Mouse (Mus musculus) midbrain, postnatal 0 days (tissue): Measurements from ENCODE around the gene 3110021N24Rik. TPM values are rescaled to one million over a fixed set of nuclear protein-coding genes. Genes with fewer than 3 reads are reported as not detected.

Experiments used
- ATAC-seq: fragments of 200-750 bp; cut with Nextera tagmentation; 2 replicates; pipeline ENCODE4 v1.8.0; 2017; ENCODE audit warnings: moderate number of reproducible peaks, mild to moderate bottlenecking, moderate TSS enrichment, moderate library complexity; ENCODE audit not compliant: low FRiP score
- DNase-seq: peaks from one replicate; pipeline ENCODE4 v3.0.0-alpha.2; 2015; ENCODE audit warnings: low spot score
- H3K27ac ChIP-seq: fragments of 300-500 bp; sonication (generic); 2 replicates; pipeline ENCODE4 v1.5.1; 2014; ENCODE audit warnings: low read depth, mild to moderate bottlenecking, low read length, mixed read lengths
- H3K27me3 ChIP-seq: fragments of 300-500 bp; sonication (generic); 2 replicates; pipeline ENCODE4 v1.6.1; 2014; ENCODE audit warnings: low read length, control low read depth, mixed read lengths; ENCODE audit not compliant: insufficient read depth
- H3K36me3 ChIP-seq: fragments of 300-500 bp; sonication (generic); 2 replicates; pipeline ENCODE4 v1.6.1; 2014; ENCODE audit warnings: low read length, control low read depth, mixed read lengths; ENCODE audit not compliant: insufficient read depth
- H3K4me1 ChIP-seq: fragments of 300-500 bp; sonication (generic); 2 replicates; pipeline ENCODE4 v1.6.1; 2014; ENCODE audit warnings: mild to moderate bottlenecking, control low read depth, antibody characterized with exemption, low read length, mixed read lengths; ENCODE audit not compliant: insufficient read depth
- H3K4me2 ChIP-seq: fragments of 300-500 bp; sonication (generic); 2 replicates; pipeline ENCODE4 v1.6.1; 2014; ENCODE audit warnings: low read depth, mild to moderate bottlenecking, low read length, mixed read lengths; ENCODE audit not compliant: poor library complexity, severe bottlenecking
- H3K4me3 ChIP-seq: fragments of 300-500 bp; sonication (generic); 2 replicates; pipeline ENCODE4 v1.5.1; 2014; ENCODE audit warnings: low read depth, mild to moderate bottlenecking, low read length, moderate library complexity
- H3K9ac ChIP-seq: fragments of 300-500 bp; sonication (generic); replicated peaks from 2 replicates; pipeline ENCODE4 v1.6.1; 2014; ENCODE audit warnings: mild to moderate bottlenecking, low read length, moderate library complexity, mixed read lengths; ENCODE audit not compliant: poor library complexity, severe bottlenecking
- H3K9me3 ChIP-seq: fragments of 300-500 bp; sonication (generic); 2 replicates; pipeline ENCODE4 v1.6.1; 2016; ENCODE audit warnings: low read length, control low read depth
- CTCF ChIP-seq: IDR thresholded peaks from 2 replicates; pipeline ENCODE4 v1.5.1; 2016; ENCODE audit warnings: antibody characterized with exemption, mild to moderate bottlenecking
- WGBS: fragments of 180-500 bp; shearing (Covaris S2); extraction: QIAGEN DNeasy Blood & Tissue Kit; methylation state at CpG from one replicate; pipeline ENCODE4 v1.1.7; 2014; 5-methylcytosine and 5-hydroxymethylcytosine counted together
- polyA plus RNA-seq: library from polyadenylated mRNA; unstranded; fragments of >200 nt; fragmentation: Nextera tagmentation; extraction: Ambion mirVana; gene quantifications from 2 replicates; pipeline ENCODE4 v1.2.1, GENCODE M21; 2015
- total RNA-seq: library from RNA; depleted of rRNA; stranded (reverse); fragments of >200 nt; gene quantifications from 2 replicates; pipeline ENCODE4 v1.2.3, GENCODE M21; 2014

The 3110021N24Rik gene
- total and polyA plus RNA-seq, 2 experiments from 2014 or later = 0.16 to 2.5 TPM

DNA sequence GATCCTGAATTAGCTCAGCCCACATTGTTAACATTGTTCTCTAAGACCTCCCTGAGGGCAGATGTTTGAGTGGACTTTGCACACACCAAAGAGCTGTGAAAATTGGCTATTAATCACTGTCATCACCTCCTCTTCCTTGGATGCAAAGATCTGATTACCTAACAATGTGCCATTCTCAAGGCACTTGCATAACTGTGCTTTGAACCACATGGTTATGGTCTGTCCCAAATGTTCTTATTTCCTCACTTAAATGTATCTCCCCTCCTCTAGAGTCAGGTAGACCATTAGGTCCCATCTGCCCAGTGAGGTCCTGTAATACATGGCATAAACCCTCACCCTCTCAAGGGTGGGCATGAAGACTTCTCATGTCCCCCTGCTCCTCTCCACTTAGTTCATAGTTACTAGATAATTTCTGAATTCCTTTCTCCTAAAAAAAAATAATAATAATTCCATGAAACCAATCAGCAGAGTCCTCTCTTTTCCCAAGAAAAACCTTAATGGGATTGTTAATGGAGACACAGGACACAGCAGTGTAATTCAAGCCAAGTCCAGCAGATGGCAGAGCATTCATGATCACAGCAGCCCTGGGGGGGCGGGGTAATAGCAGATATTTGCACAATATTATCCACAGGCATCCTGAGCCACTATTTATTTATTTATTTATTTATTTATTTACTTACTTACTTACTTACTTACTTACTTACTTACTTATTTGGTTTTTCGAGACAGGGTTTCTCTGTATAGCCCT lies 78.8 kb downstream of the 3110021N24Rik start:
- H3K36me3 ChIP-seq = no peaks in the 10 kb centered on the region
- peak; percentile 76 for TF ChIP-seq CTCF
- DNase-seq (peak; percentile 67), ATAC-seq (no peak)
- no peaks in the 10 kb centered on the region for H3K9me3 ChIP-seq
- 65% methylated on average over 2 of the region's 2 CpGs for WGBS
- no peaks in the 10 kb centered on the region for H3K27me3 ChIP-seq
- no peak overlapping the region for H3K9ac ChIP-seq
- H3K4me3 ChIP-seq = no peak overlapping the region
- H3K4me2 ChIP-seq = no peak overlapping the region
- no peak overlapping the region for H3K27ac ChIP-seq
- no peaks in the 10 kb centered on the region for H3K4me1 ChIP-seq

DNA sequence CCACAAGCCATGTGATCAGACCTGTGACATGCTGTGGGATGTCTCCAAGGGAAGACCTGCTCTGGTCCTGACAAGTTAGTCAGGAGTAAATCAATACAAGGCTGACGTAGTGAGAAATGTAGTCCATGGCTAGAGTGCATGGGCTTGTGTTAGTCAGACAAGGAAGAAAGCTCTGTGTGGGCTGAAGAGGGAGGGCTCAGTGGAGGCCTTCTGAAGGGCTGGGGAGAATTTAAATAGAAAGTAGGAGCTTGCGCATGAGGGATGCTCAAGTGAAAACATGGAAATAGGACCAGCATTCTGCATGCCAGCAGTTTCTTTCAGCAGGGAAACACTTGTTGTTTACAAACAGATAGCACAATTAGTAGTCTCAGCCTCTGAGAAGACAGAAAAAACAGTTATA lies 84.1 kb downstream of the 3110021N24Rik start:
- Histone ChIP-seq H3K4me3 (no peak overlapping the region), H3K4me2 (no peak overlapping the region), H3K27ac (no peak overlapping the region), H3K9me3 (no peaks in the 10 kb centered on the region), H3K36me3 (no peaks in the 10 kb centered on the region), H3K27me3 (no peaks in the 10 kb centered on the region), H3K9ac (no peak overlapping the region), H3K4me1 (no peaks in the 10 kb centered on the region)
- ATAC-seq = no peak
- TF ChIP-seq CTCF = no peak
- no peak for DNase-seq
- WGBS = 89% methylated on average over 2 of the region's 2 CpGs

DNA sequence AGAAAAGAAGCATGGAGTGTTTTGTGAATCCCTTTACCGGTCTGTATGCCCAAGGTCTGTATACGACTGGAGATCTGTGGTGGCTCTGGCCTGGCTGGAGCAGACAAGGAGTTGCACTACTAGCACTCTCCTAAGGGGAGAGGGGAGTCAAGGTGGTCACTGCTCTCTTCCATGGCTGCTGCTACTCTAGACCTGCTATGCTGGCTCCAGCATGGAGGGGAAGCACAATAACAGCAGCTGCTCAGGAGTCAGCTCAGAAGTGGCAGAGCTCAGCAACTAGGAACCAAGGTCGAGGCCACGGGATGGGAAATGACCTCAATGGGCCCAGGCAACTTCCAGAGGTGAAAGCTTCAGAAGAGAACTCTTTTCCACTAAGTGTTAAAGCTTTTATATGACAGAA lies 91.7 kb downstream of the 3110021N24Rik start:
- Histone ChIP-seq H3K36me3 (no peaks in the 10 kb centered on the region), H3K9ac (no peak overlapping the region), H3K4me3 (no peak overlapping the region), H3K4me2 (no peak overlapping the region), H3K9me3 (no peaks in the 10 kb centered on the region), H3K27me3 (no peaks in the 10 kb centered on the region), H3K27ac (no peak overlapping the region), H3K4me1 (no peaks in the 10 kb centered on the region)
- no peak for DNase-seq
- TF ChIP-seq CTCF = no peak
- no peak for ATAC-seq
- 65% methylated on average over 4 of the region's 4 CpGs for WGBS

DNA sequence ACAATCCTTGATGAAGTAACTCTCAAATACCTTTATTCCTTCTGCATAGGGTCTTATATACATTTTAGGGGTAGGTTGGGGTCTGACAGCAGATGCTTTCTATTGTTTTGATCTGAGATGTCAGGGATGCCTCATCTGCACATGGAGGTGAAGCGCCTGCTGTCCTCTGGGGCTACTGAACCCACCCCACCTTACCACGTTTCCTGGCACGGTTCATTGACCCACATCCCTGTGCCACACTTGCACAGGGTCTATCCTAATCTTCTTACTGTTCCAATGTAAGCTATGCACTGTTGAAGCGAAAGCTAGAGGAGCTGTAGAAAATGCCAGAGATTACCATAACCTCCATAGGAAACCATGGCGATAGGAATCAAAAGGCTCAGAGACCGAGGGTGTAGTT lies 92.1 kb downstream of the 3110021N24Rik start:
- H3K9ac ChIP-seq = no peak overlapping the region
- H3K9me3 ChIP-seq = no peaks in the 10 kb centered on the region
- no peak for TF ChIP-seq CTCF
- H3K4me3 ChIP-seq = no peak overlapping the region
- H3K4me1 ChIP-seq = no peaks in the 10 kb centered on the region
- H3K4me2 ChIP-seq = no peak overlapping the region
- no peak overlapping the region for H3K27ac ChIP-seq
- no peaks in the 10 kb centered on the region for H3K27me3 ChIP-seq
- DNase-seq = no peak
- 42% methylated on average over 6 of the region's 6 CpGs for WGBS
- H3K36me3 ChIP-seq = no peaks in the 10 kb centered on the region
- ATAC-seq = no peak

- peaks cover 21% of the 10 kb centered on the region for H3K36me3 ChIP-seq
- no peak overlapping the region for H3K27ac ChIP-seq
- ATAC-seq (no peak), DNase-seq (no peak)
- no peaks in the 10 kb centered on the region for H3K4me1 ChIP-seq
- H3K27me3 ChIP-seq = no peaks in the 10 kb centered on the region
- no peaks in the 10 kb centered on the region for H3K9me3 ChIP-seq
- 96% methylated on average over 3 of the region's 3 CpGs for WGBS
- no peak overlapping the region for H3K4me2 ChIP-seq
- H3K4me3 ChIP-seq = no peak overlapping the region
- TF ChIP-seq CTCF = no peak
- no peak overlapping the region for H3K9ac ChIP-seq
Measured at GRCm38 (mm10) chr4:108825677-108826076, 106.2 kb downstream of the 3110021N24Rik start.

DNA sequence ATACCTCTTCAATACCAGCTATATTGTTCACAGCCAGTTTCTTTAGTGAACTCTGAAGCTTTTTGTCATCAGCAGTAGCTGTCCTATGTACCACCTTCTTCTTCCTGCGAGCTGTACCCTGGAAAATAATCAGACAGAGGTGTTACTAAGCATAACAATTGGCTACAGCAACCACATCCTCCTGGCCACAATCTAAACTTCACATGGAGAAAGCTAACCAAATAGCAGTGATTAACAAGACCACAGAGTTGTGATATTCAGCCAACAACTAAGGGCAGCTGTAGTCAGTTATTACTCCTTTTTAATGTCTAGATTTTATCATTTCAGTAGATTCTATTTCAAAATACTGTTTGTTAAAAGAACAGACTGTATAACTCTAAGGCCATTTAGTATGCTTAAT lies 106.6 kb downstream of the 3110021N24Rik start:
- no peaks in the 10 kb centered on the region for H3K9me3 ChIP-seq
- H3K27ac ChIP-seq = no peak overlapping the region
- H3K4me1 ChIP-seq = no peaks in the 10 kb centered on the region
- H3K4me3 ChIP-seq = no peak overlapping the region
- no peak for ATAC-seq
- H3K4me2 ChIP-seq = no peak overlapping the region
- TF ChIP-seq CTCF = no peak
- H3K9ac ChIP-seq = no peak overlapping the region
- peaks cover 19% of the 10 kb centered on the region for H3K36me3 ChIP-seq
- DNase-seq = no peak
- no peaks in the 10 kb centered on the region for H3K27me3 ChIP-seq
- 81% methylated on average over 1 of the region's 1 CpGs for WGBS
